Mouse (Mus musculus) spleen, adult 2 months (tissue): Measurements from ENCODE around the gene Mob4.

Experiments used
- CTCF ChIP-seq: fragments of 200-500 bp; IDR thresholded peaks from 2 replicates; pipeline ENCODE4 v1.5.1; 2011; ENCODE audit warnings: mild to moderate bottlenecking, inconsistent platforms; ENCODE audit not compliant: insufficient read depth, insufficient read length, insufficient replicate concordance; ENCODE audit errors: extremely low read depth
- POLR2A ChIP-seq: fragments of 200-500 bp; IDR thresholded peaks from 2 replicates; pipeline ENCODE4 v1.6.1; 2011; ENCODE audit warnings: low read depth, low read length, inconsistent platforms

DNA sequence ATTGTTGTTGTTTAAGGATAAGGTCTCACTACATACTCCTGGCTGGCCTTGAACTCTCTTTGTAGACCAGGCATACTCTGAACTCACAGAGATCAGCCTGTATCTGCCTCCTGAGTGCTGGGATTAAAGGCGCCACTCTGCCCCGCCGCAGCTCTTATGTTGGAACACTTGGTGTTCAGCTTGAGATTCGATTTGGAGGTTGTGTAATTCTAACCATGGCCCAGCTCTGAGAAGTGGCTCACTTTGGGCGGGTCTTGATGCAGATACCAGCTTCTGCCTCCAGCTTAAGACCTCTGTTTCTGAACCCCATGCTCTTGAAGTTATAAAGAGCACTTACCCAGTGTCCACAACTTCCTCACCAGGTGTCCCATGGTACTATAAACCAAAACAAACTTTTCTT, 1.3 kb upstream of the Mob4 start:
- TF ChIP-seq CTCF (no peak), POLR2A (no peak)
